Mouse (Mus musculus): Measurements from ENCODE around the gene Lin9.
A peak's percentile ranks its signal among the peaks of the same experiment; 100 is the strongest.

The Lin9 gene

GRCm38 (mm10) chr1:180707368-180707767 lies 66.4 kb downstream of the Lin9 start:
- DNase-seq (ENCODE audit: low read depth, low spot score) = no peak

- no peak for DNase-seq (ENCODE audit: low read depth, low spot score)
These were observed 66.9 kb downstream of the Lin9 start for GRCm38 (mm10) chr1:180707813-180708212.

- no peak for DNase-seq (ENCODE audit: low read depth, low spot score)
These were observed 68.2 kb downstream of the Lin9 start for GRCm38 (mm10) chr1:180708935-180709776.

- DNase-seq (ENCODE audit: low read depth, low spot score) = no peak
These were observed 77.8 kb downstream of the Lin9 start for GRCm38 (mm10) chr1:180718756-180719155.

GRCm38 (mm10) chr1:180719483-180719882 lies 78.5 kb downstream of the Lin9 start:
- no peak for DNase-seq (ENCODE audit: low read depth, low spot score)

GRCm38 (mm10) chr1:180719951-180720689 lies 79.2 kb downstream of the Lin9 start:
- peak; percentile 56 for DNase-seq (ENCODE audit: low read depth, low spot score)

- DNase-seq (ENCODE audit: low read depth, low spot score) = no peak
These were observed 81.7 kb downstream of the Lin9 start for GRCm38 (mm10) chr1:180722608-180723007.

GRCm38 (mm10) chr1:180723701-180724238 lies 82.8 kb downstream of the Lin9 start:
- DNase-seq (ENCODE audit: low read depth, low spot score) = no peak

GRCm38 (mm10) chr1:180725704-180726179 lies 84.8 kb downstream of the Lin9 start, which contains the start of gene Acbd3:
Gene Acbd3, plus strand, starts transcription at chr1:180726043.
- peak; percentile 77 for DNase-seq (ENCODE audit: low read depth, low spot score)

- DNase-seq (ENCODE audit: low read depth, low spot score) = no peak
These were observed 85.2 kb downstream of the Lin9 start for GRCm38 (mm10) chr1:180726183-180726582.

GRCm38 (mm10) chr1:180729231-180729630 lies 88.3 kb downstream of the Lin9 start:
- DNase-seq (ENCODE audit: low read depth, low spot score) = no peak
